ENCODE assay signal across 8 mouse cellular contexts in genomic region chr8:11757568-11758481, GRCm38 (mm10). TPM values are rescaled to one million over a fixed set of nuclear protein-coding genes. Genes with fewer than 3 reads are reported as not detected.
DNase-seq lines count a peak whose midpoint lies in the region; ATAC-seq and TF ChIP-seq lines count a peak whose summit lies in the region.

No protein-coding gene starts in this region.

- H3K27me3 ChIP-seq in lung, embryonic 15.5 days: no peaks in the 10 kb centered on the region
- H3K27me3 ChIP-seq in thymus, adult 2 months (ENCODE audit: control insufficient read depth, insufficient read depth, low read length): no peaks in the 10 kb centered on the region

- WGBS in lung, embryonic 15.5 days: 2% methylated on average over 57 of the region's 59 CpGs
- WGBS in olfactory bulb, adult 2 months: 3% methylated on average over 59 of the region's 59 CpGs
- WGBS in thymus, adult 2 months: 5% methylated on average over 59 of the region's 59 CpGs

- peaks cover 17% of the 10 kb centered on the region for H3K4me1 ChIP-seq in lung, embryonic 15.5 days
- H3K4me1 ChIP-seq in olfactory bulb, adult 2 months (ENCODE audit: control insufficient read depth, insufficient read depth, low read length): peaks cover 19% of the 10 kb centered on the region
- H3K4me1 ChIP-seq in thymus, adult 2 months (replicated peaks; ENCODE audit: control insufficient read depth, insufficient read depth, low read length): peaks cover 9% of the 10 kb centered on the region

- H3K27ac ChIP-seq in lung, embryonic 15.5 days: peak overlapping the region; percentile 91
- peak overlapping the region; percentile 38 for H3K27ac ChIP-seq in olfactory bulb, adult 2 months (ENCODE audit: insufficient read depth, low read depth, low read length)
- peak overlapping the region; percentile 14; the same call in 1 of the 2 replicates for H3K27ac ChIP-seq in thymus, adult 2 months (ENCODE audit: control insufficient read depth, insufficient read depth, low read length)

- peak; percentile 83 to 95 for ATAC-seq in hematopoietic stem cell, adult 5-6 weeks (replicated peaks in 1 of 2; ENCODE audit: insufficient read depth in 1 of 2, low FRiP score in 2 of 2, low TSS enrichment in 1 of 2, low read depth in 1 of 2, poor library complexity in 2 of 2, severe bottlenecking in 2 of 2)
- ATAC-seq in lung, embryonic 15.5 days (ENCODE audit: borderline replicate concordance, extremely low read depth, low FRiP score, low TSS enrichment): peak; percentile 96

- peak; percentile 93 for DNase-seq in MN1 (ENCODE audit: low spot score)
- peak; percentile 87 for DNase-seq in cerebellum, adult 8-10 months
- DNase-seq in forelimb bud, embryonic 11.5 days (ENCODE audit: low read depth, low spot score): peak; percentile 82
- DNase-seq in layer of hippocampus, adult 9-10 months (ENCODE audit: low spot score): peak; percentile 63
- DNase-seq in thymus, adult 2 months: peak; percentile 95

- no peak for TF ChIP-seq CTCF in olfactory bulb, adult 2 months (IDR thresholded peaks at IDR 0.05; ENCODE audit: insufficient read depth, low read depth, low read length)
- no peak for TF ChIP-seq CTCF in thymus, adult 2 months (IDR thresholded peaks at IDR 0.05; ENCODE audit: borderline replicate concordance, control insufficient read depth, extremely low read depth, insufficient read depth, low read length, poor library complexity)

- no peaks in the 10 kb centered on the region for H3K36me3 ChIP-seq in lung, embryonic 15.5 days
- H3K36me3 ChIP-seq in thymus, adult 2 months (ENCODE audit: control insufficient read depth, insufficient read depth, low read length): no peaks in the 10 kb centered on the region

- H3K9ac ChIP-seq in lung, embryonic 15.5 days: peak overlapping the region; percentile 90

- peak; percentile 66 for TF ChIP-seq POLR2A in olfactory bulb, adult 2 months (IDR thresholded peaks at IDR 0.05; ENCODE audit: insufficient read depth, low read depth, low read length)
- peak; percentile 85 for TF ChIP-seq POLR2A in thymus, adult 2 months (IDR thresholded peaks at IDR 0.05; ENCODE audit: control insufficient read depth, extremely low read depth, insufficient read depth, low read length, poor library complexity)

- H3K4me3 ChIP-seq in lung, embryonic 15.5 days: peak overlapping the region; percentile 86
- peak overlapping the region; percentile 69 for H3K4me3 ChIP-seq in olfactory bulb, adult 2 months (ENCODE audit: insufficient read depth, low read depth, low read length)
- H3K4me3 ChIP-seq in thymus, adult 2 months (ENCODE audit: control insufficient read depth, insufficient read depth, low read length): peak overlapping the region; percentile 65

- H3K4me2 ChIP-seq in lung, embryonic 15.5 days: peak overlapping the region; percentile 84

- no peaks in the 10 kb centered on the region for H3K9me3 ChIP-seq in lung, embryonic 15.5 days

RNA-seq across cellular contexts. Expression of gene Arhgef7, which starts 30.3 kb away (rescaled TPM):
- total RNA-seq in hematopoietic stem cell, adult 5-6 weeks (2017): 22.5 and 25.6 TPM in 2 replicates
- 35.1 and 39.0 TPM in 2 replicates for polyA plus RNA-seq in lung, embryonic 15.5 days (2015; fragmentation: Nextera tagmentation; extraction: Ambion mirVana)
- polyA plus RNA-seq in olfactory bulb, adult 2 months (2012; ENCODE audit: insufficient read depth, insufficient read length, low replicate concordance, missing spikeins): 353 TPM in 1 of 2 replicates, not detected in the other
- polyA plus RNA-seq in thymus, adult 2 months (2012; rRNA removed): 36.1 and 36.6 TPM in 2 replicates

RNA-seq across cellular contexts. Expression of gene 1700016D06Rik, which starts 57.0 kb away (rescaled TPM):
- total RNA-seq in hematopoietic stem cell, adult 5-6 weeks (2017): not detected in 2 replicates
- polyA plus RNA-seq in lung, embryonic 15.5 days (2015; fragmentation: Nextera tagmentation; extraction: Ambion mirVana): not detected in 2 replicates
- polyA plus RNA-seq in olfactory bulb, adult 2 months (2012; ENCODE audit: insufficient read depth, insufficient read length, low replicate concordance, missing spikeins): not detected in 2 replicates
- polyA plus RNA-seq in thymus, adult 2 months (2012; rRNA removed): not detected in 2 replicates

Comparison
In these comparisons a context has a peak if more than half of its experiments do, and no peak if none do; other contexts are left out.
1. Peak in every context shown above with its lines: DNase-seq, ATAC-seq, H3K4me3 ChIP-seq and H3K27ac ChIP-seq.
2. H3K27ac ChIP-seq: peak in every context shown above with its lines; median percentile 91 in lung, embryonic 15.5 days; 38 in olfactory bulb, adult 2 months; 14 in thymus, adult 2 months.